Mouse (Mus musculus) embryonic facial prominence, embryonic 14.5 days (tissue): ENCODE data around the gene Rac3. TPM values are rescaled to one million over a fixed set of nuclear protein-coding genes. Genes with fewer than 3 reads are reported as not detected.

Experiments used
- ATAC-seq: fragments of 200-750 bp; cut with Nextera tagmentation; 2 replicates; pipeline ENCODE4 v1.8.0; 2017; ENCODE audit warnings: low read depth, moderate number of reproducible peaks, moderate TSS enrichment
- DNase-seq: peaks from one replicate; pipeline ENCODE4 v3.0.0-alpha.2; 2015; ENCODE audit warnings: low spot score
- H3K27ac ChIP-seq: fragments of 300-500 bp; sonication (generic); replicated peaks from 2 replicates; pipeline ENCODE4 v1.5.1; 2014; ENCODE audit warnings: low read depth, mild to moderate bottlenecking, low read length, moderate library complexity
- H3K27me3 ChIP-seq: fragments of 300-500 bp; sonication (generic); replicated peaks from 2 replicates; pipeline ENCODE4 v1.6.1; 2014; ENCODE audit warnings: low read length; ENCODE audit not compliant: control insufficient read depth, insufficient read depth
- H3K36me3 ChIP-seq: fragments of 300-500 bp; sonication (generic); 2 replicates; pipeline ENCODE4 v1.6.1; 2014; ENCODE audit warnings: low read length, mixed read lengths; ENCODE audit not compliant: control insufficient read depth, insufficient read depth
- H3K4me1 ChIP-seq: fragments of 300-500 bp; sonication (generic); 2 replicates; pipeline ENCODE4 v1.6.1; 2014; ENCODE audit warnings: antibody characterized with exemption, low read length; ENCODE audit not compliant: control insufficient read depth, insufficient read depth
- H3K4me2 ChIP-seq: fragments of 300-500 bp; sonication (generic); 2 replicates; pipeline ENCODE4 v1.6.1; 2014; ENCODE audit warnings: low read depth, mild to moderate bottlenecking, low read length, moderate library complexity, mixed read lengths
- H3K4me3 ChIP-seq: fragments of 300-500 bp; sonication (generic); 2 replicates; pipeline ENCODE4 v1.5.1; 2014; ENCODE audit warnings: low read depth, mild to moderate bottlenecking, low read length
- H3K9ac ChIP-seq: fragments of 300-500 bp; sonication (generic); 2 replicates; pipeline ENCODE4 v1.6.1; 2014; ENCODE audit warnings: low read depth, mild to moderate bottlenecking, low read length, moderate library complexity, mixed read lengths
- H3K9me3 ChIP-seq: fragments of 300-500 bp; sonication (generic); 2 replicates; pipeline ENCODE4 v1.6.1; 2016; ENCODE audit warnings: low read length; ENCODE audit not compliant: control insufficient read depth
- WGBS: fragments of 180-500 bp; shearing (Covaris S2); extraction: QIAGEN DNeasy Blood & Tissue Kit; methylation state at CpG from one replicate; pipeline ENCODE4 v1.1.7; 2014; 5-methylcytosine and 5-hydroxymethylcytosine counted together
- polyA plus RNA-seq: library from polyadenylated mRNA; unstranded; fragments of >200 nt; fragmentation: Nextera tagmentation; extraction: Ambion mirVana; gene quantifications from 2 replicates; pipeline ENCODE4 v1.2.1, GENCODE M21; 2014

Rac3 gene
- polyA plus RNA-seq, 1 experiment from 2014 or later, result 16.5 TPM

- Histone ChIP-seq H3K36me3 (peaks cover 44% of the 10 kb centered on the region), H3K27me3 (no peaks in the 10 kb centered on the region), H3K4me1 (no peaks in the 10 kb centered on the region), H3K9me3 (0 out of 2 replicates have a peak, but pooled peaks cover 4% of the 10 kb centered on the region), H3K4me3 (no peak overlapping the region), H3K9ac (no peak overlapping the region), H3K27ac (no peak overlapping the region), H3K4me2 (no peak overlapping the region)
- DNase-seq (no peak), ATAC-seq (no peak)
- 93% methylated on average over 6 of the region's 6 CpGs for WGBS
Observed at GRCm38 (mm10) chr11:120696568-120696967, 24.7 kb upstream of the Rac3 start.

GRCm38 (mm10) chr11:120697741-120698140 lies 23.5 kb upstream of the Rac3 start:
- H3K9ac ChIP-seq, result no peak overlapping the region
- 46% methylated on average over 10 of the region's 10 CpGs for whole genome bisulfite sequencing
- H3K4me3 ChIP-seq, result no peak overlapping the region
- H3K36me3 ChIP-seq, result peaks cover 45% of the 10 kb centered on the region
- no peaks in the 10 kb centered on the region for H3K27me3 ChIP-seq
- ATAC-seq (no peak), DNase-seq (no peak)
- 0 out of 2 replicates have a peak, but pooled peaks cover 4% of the 10 kb centered on the region for H3K9me3 ChIP-seq
- H3K4me1 ChIP-seq, result no peaks in the 10 kb centered on the region
- no peak overlapping the region for H3K27ac ChIP-seq
- H3K4me2 ChIP-seq, result no peak overlapping the region

- no peak for DNase-seq
- H3K36me3 ChIP-seq, result peaks cover 33% of the 10 kb centered on the region
Observed at GRCm38 (mm10) chr11:120703696-120704454, 17.4 kb upstream of the Rac3 start.

GRCm38 (mm10) chr11:120704486-120705325 lies 16.6 kb upstream of the Rac3 start:
- DNase-seq (peak; percentile 62), ATAC-seq (peak; percentile 53)
- H3K27ac ChIP-seq, result peak overlapping the region; percentile 63
- H3K9ac ChIP-seq, result peak overlapping the region; percentile 49
- 11% methylated on average over 8 of the region's 8 CpGs for WGBS
- no peak overlapping the region; the same call in 1 of the 2 replicates for H3K4me2 ChIP-seq
- no peaks in the 10 kb centered on the region for H3K27me3 ChIP-seq
- H3K9me3 ChIP-seq, result no peaks in the 10 kb centered on the region
- peaks cover 36% of the 10 kb centered on the region for H3K36me3 ChIP-seq
- H3K4me1 ChIP-seq, result peaks cover 29% of the 10 kb centered on the region
- no peak overlapping the region for H3K4me3 ChIP-seq

More at GRCm38 (mm10) chr11:120703696-120704454, 17.4 kb upstream of the Rac3 start:
- Histone ChIP-seq H3K4me2 (no peak overlapping the region), H3K9me3 (no peaks in the 10 kb centered on the region), H3K4me3 (no peak overlapping the region), H3K27me3 (no peaks in the 10 kb centered on the region), H3K4me1 (peaks cover 29% of the 10 kb centered on the region), H3K27ac (peak overlapping the region; percentile 63), H3K9ac (peak overlapping the region; percentile 49; the same call in 1 of the 2 replicates)
- no peak for ATAC-seq
- WGBS, result 34% methylated on average over 13 of the region's 15 CpGs

GRCm38 (mm10) chr11:120706120-120706519 lies 15.2 kb upstream of the Rac3 start:
- ATAC-seq, result no peak

GRCm38 (mm10) chr11:120707225-120707624 lies 14.0 kb upstream of the Rac3 start:
- Histone ChIP-seq H3K27me3 (no peaks in the 10 kb centered on the region), H3K36me3 (peaks cover 34% of the 10 kb centered on the region), H3K9me3 (no peaks in the 10 kb centered on the region), H3K9ac (peak overlapping the region; percentile 37), H3K4me1 (peaks cover 32% of the 10 kb centered on the region), H3K4me3 (no peak overlapping the region), H3K27ac (peak overlapping the region; percentile 48), H3K4me2 (no peak overlapping the region)
- peak; percentile 63 for DNase-seq
- peak; percentile 19; the same call in 1 of the 2 replicates for ATAC-seq
- 13% methylated on average over 8 of the region's 12 CpGs for WGBS

More at GRCm38 (mm10) chr11:120706120-120706519, 15.2 kb upstream of the Rac3 start:
- Histone ChIP-seq H3K9ac (no peak overlapping the region), H3K9me3 (no peaks in the 10 kb centered on the region), H3K4me2 (no peak overlapping the region), H3K27me3 (no peaks in the 10 kb centered on the region), H3K4me3 (no peak overlapping the region), H3K27ac (no peak overlapping the region), H3K36me3 (peaks cover 38% of the 10 kb centered on the region), H3K4me1 (peaks cover 29% of the 10 kb centered on the region)
- no peak for DNase-seq
- 65% methylated on average over 5 of the region's 5 CpGs for WGBS

GRCm38 (mm10) chr11:120707969-120708368 lies 13.3 kb upstream of the Rac3 start:
- Histone ChIP-seq H3K4me1 (peaks cover 36% of the 10 kb centered on the region), H3K4me2 (no peak overlapping the region), H3K9me3 (no peaks in the 10 kb centered on the region), H3K36me3 (peaks cover 30% of the 10 kb centered on the region), H3K4me3 (no peak overlapping the region), H3K27ac (peak overlapping the region; percentile 48), H3K27me3 (no peaks in the 10 kb centered on the region), H3K9ac (0 out of 2 replicates have a peak overlapping the region, but pooled peaks have one; percentile 37)
- DNase-seq, result peak; percentile 52
- ATAC-seq, result no peak
- WGBS, result 34% methylated on average over 5 of the region's 5 CpGs

GRCm38 (mm10) chr11:120709551-120709950 lies 11.7 kb upstream of the Rac3 start:
- H3K27ac ChIP-seq, result no peak overlapping the region
- H3K27me3 ChIP-seq, result no peaks in the 10 kb centered on the region
- H3K4me3 ChIP-seq, result no peak overlapping the region
- H3K4me2 ChIP-seq, result no peak overlapping the region
- peaks cover 30% of the 10 kb centered on the region for H3K36me3 ChIP-seq
- H3K9me3 ChIP-seq, result no peaks in the 10 kb centered on the region
- H3K4me1 ChIP-seq, result peaks cover 26% of the 10 kb centered on the region
- no peak for ATAC-seq
- 74% methylated on average over 2 of the region's 2 CpGs for WGBS
- DNase-seq, result no peak
- H3K9ac ChIP-seq, result no peak overlapping the region
